Mouse (Mus musculus) midbrain, embryonic 12.5 days (tissue): ENCODE results near the gene Armh3. TPM values are rescaled to one million over a fixed set of nuclear protein-coding genes. Genes with fewer than 3 reads are reported as not detected.
"Not testable (repeated sequence)": the region's sequence is repeated elsewhere in the genome, so short reads cannot be mapped to it uniquely, and the experiment has no call there.

Experiments
- ATAC-seq: fragments of 200-750 bp; cut with Nextera tagmentation; 2 replicates; pipeline ENCODE4 v1.8.0; 2017; ENCODE audit warnings: low read depth, moderate TSS enrichment, moderate library complexity; ENCODE audit not compliant: low FRiP score
- H3K27ac ChIP-seq: fragments of 300-500 bp; sonication (generic); replicated peaks from 2 replicates; pipeline ENCODE4 v1.5.1; 2016; ENCODE audit warnings: mild to moderate bottlenecking
- H3K27me3 ChIP-seq: fragments of 300-500 bp; sonication (generic); 2 replicates; pipeline ENCODE4 v1.6.1; 2016; ENCODE audit warnings: mild to moderate bottlenecking
- H3K36me3 ChIP-seq: fragments of 300-500 bp; sonication (generic); 2 replicates; pipeline ENCODE4 v1.6.1; 2016
- H3K4me1 ChIP-seq: fragments of 300-500 bp; sonication (generic); 2 replicates; pipeline ENCODE4 v1.6.1; 2016
- H3K4me2 ChIP-seq: fragments of 300-500 bp; sonication (generic); replicated peaks from 2 replicates; pipeline ENCODE4 v1.6.1; 2016; ENCODE audit warnings: mild to moderate bottlenecking, moderate library complexity
- H3K4me3 ChIP-seq: fragments of 300-500 bp; sonication (generic); 2 replicates; pipeline ENCODE4 v1.5.1; 2016; ENCODE audit warnings: mild to moderate bottlenecking
- H3K9ac ChIP-seq: fragments of 300-500 bp; sonication (generic); replicated peaks from 2 replicates; pipeline ENCODE4 v1.6.1; 2016; ENCODE audit warnings: mild to moderate bottlenecking, moderate library complexity
- H3K9me3 ChIP-seq: fragments of 300-500 bp; sonication (generic); 2 replicates; pipeline ENCODE4 v1.6.1; 2016; ENCODE audit warnings: mild to moderate bottlenecking
- WGBS: fragments of 180-500 bp; shearing (Covaris S2); methylation state at CpG from one replicate; pipeline ENCODE4 v1.1.7; 2016; 5-methylcytosine and 5-hydroxymethylcytosine counted together
- polyA plus RNA-seq: library from polyadenylated mRNA; unstranded; fragments of >200 nt; fragmentation: Nextera tagmentation; extraction: Ambion mirVana; gene quantifications from 2 replicates; pipeline ENCODE4 v1.2.1, GENCODE M21; 2016

The Armh3 gene
- polyA plus RNA-seq, 1 experiment from 2014 or later, result 20.9 TPM

DNA sequence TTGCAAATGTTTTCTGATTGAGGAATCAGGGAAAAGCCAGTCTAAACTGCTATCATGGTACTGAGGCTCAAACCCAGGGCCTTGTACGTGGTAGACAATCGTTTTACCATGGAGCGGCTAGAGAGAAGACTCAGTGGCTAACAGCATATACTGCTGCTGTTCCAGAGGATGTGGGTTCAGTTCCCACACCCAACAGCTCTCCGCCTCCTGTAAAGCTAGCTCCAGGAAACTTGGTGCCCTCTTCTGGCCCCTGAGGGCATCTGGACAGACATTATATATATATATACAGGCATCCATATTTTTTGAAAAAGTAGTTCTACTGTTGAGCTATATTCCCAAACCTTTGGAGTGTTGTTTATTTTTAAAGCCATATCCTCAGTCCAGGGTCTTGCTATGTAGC is 190.6 kb downstream of the Armh3 start:
- Histone ChIP-seq H3K9ac (no peak overlapping the region), H3K4me1 (peaks cover 15% of the 10 kb centered on the region), H3K27ac (no peak overlapping the region), H3K4me2 (no peak overlapping the region), H3K9me3 (no peaks in the 10 kb centered on the region), H3K4me3 (no peak overlapping the region), H3K27me3 (peaks cover 17% of the 10 kb centered on the region), H3K36me3 (no peaks in the 10 kb centered on the region)
- ATAC-seq, result no peak
- WGBS, result 97% methylated on average over 4 of the region's 4 CpGs

DNA sequence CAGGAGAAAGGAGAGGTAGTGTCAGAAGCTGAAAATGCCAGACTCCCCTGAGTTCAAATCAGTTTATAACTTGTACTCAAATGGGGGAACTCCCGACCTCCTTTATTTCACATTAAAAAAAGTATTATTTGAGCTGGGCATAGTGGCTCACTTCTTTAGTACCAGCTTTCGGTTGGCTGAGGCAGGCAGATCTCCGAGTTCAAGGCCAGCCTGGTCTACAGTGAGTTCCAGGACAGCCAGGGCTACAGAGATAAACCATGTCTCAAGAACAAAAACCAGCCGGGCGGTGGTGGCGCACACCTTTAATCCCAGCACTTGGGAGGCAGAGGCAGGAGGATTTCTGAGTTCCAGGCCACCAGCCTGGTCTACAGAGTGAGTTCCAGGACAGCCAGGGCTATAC is 192.5 kb downstream of the Armh3 start:
- not testable (repeated sequence) for ATAC-seq, H3K9me3 ChIP-seq, H3K4me3 ChIP-seq, H3K27ac ChIP-seq, H3K4me1 ChIP-seq, H3K27me3 ChIP-seq, H3K9ac ChIP-seq, H3K36me3 ChIP-seq, H3K4me2 ChIP-seq
- 95% methylated on average over 6 of the region's 6 CpGs for WGBS

DNA sequence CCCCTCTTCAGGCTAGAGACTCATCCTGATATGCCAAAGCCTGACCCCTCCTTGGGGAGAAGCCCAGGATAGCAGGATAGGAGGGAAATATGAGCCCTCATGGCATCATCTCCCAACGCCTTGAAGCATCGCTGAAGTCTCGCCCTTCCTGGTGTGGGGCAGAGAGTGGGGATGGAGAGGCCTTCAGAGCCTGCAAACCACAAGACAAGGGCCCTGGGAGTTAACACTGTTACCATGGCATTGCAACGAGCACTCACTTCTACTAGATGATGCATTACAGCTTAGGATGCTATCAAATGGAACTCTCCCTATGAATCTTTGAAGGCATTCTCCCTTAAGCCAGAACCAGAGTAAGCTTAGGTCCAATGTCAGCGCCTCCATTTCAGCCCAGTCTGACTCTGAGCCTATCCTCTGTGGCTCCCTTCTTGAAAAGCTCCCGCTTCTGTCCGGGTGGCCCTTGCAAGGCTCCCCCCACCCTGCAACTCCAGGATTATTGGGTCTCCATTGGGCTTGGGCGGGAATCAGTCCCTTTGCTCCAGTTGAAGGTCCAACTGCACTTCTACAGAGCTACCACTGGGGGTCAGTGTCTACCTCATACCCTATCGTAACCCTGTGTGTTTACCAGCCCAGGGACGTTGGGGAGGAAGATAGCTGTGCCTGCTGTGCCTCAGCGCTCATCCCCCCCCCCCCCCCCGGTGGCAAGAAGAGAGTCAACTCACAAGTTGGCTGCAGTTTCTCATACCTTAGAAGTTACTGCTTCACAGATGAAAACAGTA is 193.5 kb downstream of the Armh3 start:
- Histone ChIP-seq H3K27ac (no peak overlapping the region), H3K4me2 (peak overlapping the region; percentile 21; the same call in 1 of the 2 replicates), H3K9ac (no peak overlapping the region), H3K27me3 (peaks cover 5% of the 10 kb centered on the region), H3K4me1 (peaks cover 5% of the 10 kb centered on the region; the same call in 1 of the 2 replicates), H3K36me3 (no peaks in the 10 kb centered on the region), H3K9me3 (no peaks in the 10 kb centered on the region), H3K4me3 (no peak overlapping the region)
- peak; percentile 41; the same call in 1 of the 2 replicates for ATAC-seq
- WGBS, result 25% methylated on average over 12 of the region's 12 CpGs

DNA sequence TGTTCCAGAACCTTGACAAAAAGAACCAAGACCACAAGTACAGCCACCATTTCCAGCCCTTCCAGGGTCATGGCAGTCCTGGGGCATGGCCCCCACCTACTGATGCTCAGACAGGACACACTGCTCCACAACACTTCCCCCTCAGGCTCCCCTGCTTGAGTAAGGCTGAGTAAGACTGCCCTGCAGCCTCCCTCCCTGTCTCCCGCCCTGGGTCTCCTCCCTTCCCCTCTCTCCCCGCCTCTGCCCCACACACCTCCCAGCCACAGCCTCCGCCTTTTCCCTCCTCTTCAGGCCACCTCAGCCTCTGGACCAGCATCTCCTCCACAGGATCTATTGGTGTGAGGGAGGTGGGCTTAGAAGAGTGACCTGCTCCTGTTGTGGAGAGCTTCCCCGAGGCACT is 194.9 kb downstream of the Armh3 start:
- ATAC-seq, result no peak
- Histone ChIP-seq H3K4me1 (peaks cover 5% of the 10 kb centered on the region; the same call in 1 of the 2 replicates), H3K4me2 (no peak overlapping the region), H3K27ac (no peak overlapping the region), H3K27me3 (peaks cover 5% of the 10 kb centered on the region), H3K36me3 (no peaks in the 10 kb centered on the region), H3K4me3 (no peak overlapping the region), H3K9me3 (no peaks in the 10 kb centered on the region), H3K9ac (peak overlapping the region; percentile 31; the same call in 1 of the 2 replicates)
- WGBS, result 30% methylated on average over 4 of the region's 4 CpGs

DNA sequence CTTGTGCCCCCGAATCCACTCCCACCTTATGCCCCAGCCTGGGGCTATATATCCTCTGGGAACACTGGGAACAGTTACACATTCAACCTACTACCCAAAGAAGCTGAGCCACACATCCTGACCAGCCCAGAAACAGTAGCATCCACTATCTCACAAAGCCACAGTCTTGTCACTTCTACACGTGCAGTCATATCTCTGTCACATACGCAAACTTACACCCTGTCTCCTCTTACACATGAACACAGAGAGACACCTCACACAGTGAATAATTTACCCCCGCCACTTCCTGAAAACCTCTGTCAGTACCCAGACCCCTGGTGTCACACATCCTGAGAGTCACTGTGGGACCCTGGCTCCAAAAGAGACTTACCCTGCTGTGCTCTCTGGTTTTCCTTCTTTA is 195.6 kb downstream of the Armh3 start:
- Histone ChIP-seq H3K36me3 (no peaks in the 10 kb centered on the region), H3K27me3 (peaks cover 5% of the 10 kb centered on the region), H3K9ac (no peak overlapping the region), H3K4me3 (no peak overlapping the region), H3K4me1 (peaks cover 5% of the 10 kb centered on the region; the same call in 1 of the 2 replicates), H3K4me2 (no peak overlapping the region), H3K9me3 (no peaks in the 10 kb centered on the region), H3K27ac (no peak overlapping the region)
- WGBS, result 82% methylated on average over 4 of the region's 4 CpGs
- no peak for ATAC-seq

DNA sequence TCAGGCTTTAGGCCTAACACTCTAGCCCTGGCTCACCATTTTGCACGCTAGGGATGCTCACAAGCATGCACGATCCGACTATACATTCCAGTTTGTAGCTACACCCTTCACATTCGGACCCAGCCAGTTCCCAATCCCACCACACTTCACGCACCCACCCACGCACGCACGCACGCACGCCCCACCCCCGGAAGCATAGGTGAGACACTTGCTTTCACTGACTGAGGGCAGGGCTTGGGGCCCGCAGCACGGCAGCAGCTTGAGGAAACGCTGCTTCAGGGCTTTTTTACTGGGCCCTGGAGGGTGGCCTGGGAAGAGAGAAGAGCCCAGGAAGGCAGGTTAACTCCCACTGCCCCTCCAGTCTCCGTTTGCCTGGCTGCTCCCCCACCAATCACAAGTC is 201.4 kb downstream of the Armh3 start:
- H3K27ac ChIP-seq, result no peak overlapping the region
- WGBS, result 77% methylated on average over 15 of the region's 15 CpGs
- ATAC-seq, result no peak
- no peaks in the 10 kb centered on the region for H3K36me3 ChIP-seq
- H3K4me2 ChIP-seq, result no peak overlapping the region
- H3K9ac ChIP-seq, result no peak overlapping the region
- H3K27me3 ChIP-seq, result peaks cover 6% of the 10 kb centered on the region; the same call in 1 of the 2 replicates
- no peak overlapping the region for H3K4me3 ChIP-seq
- H3K4me1 ChIP-seq, result peaks cover 11% of the 10 kb centered on the region
- H3K9me3 ChIP-seq, result no peaks in the 10 kb centered on the region

DNA sequence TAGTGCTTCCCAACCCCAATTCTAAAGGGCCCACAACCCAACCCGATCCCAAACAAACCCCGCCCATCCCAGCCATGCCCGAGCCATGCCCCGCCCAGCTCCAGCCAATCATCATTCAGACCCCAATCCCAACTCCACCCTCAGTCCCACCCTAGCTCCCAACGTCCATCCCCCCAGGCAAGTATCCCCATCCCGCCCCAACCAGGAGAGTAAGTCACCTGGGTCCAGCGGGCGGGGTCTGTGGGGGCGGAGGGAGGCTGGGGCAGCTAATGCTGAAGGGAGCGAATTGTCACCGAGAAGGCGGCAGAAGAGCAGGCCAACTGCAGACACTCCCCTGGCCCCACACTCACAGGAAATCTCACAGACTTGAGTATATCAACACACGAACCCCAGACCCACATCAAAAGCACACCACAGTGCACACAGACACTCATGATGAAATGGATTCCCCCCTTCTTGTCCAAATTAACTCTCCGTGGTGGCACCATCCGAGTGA is 202.2 kb downstream of the Armh3 start:
- H3K9ac ChIP-seq, result no peak overlapping the region
- no peaks in the 10 kb centered on the region for H3K9me3 ChIP-seq
- H3K4me1 ChIP-seq, result peaks cover 11% of the 10 kb centered on the region
- 9% methylated on average over 15 of the region's 15 CpGs for WGBS
- peak overlapping the region; percentile 48 for H3K4me2 ChIP-seq
- H3K4me3 ChIP-seq, result peak overlapping the region; percentile 23
- no peak for ATAC-seq
- no peak overlapping the region for H3K27ac ChIP-seq
- H3K27me3 ChIP-seq, result peaks cover 6% of the 10 kb centered on the region; the same call in 1 of the 2 replicates
- H3K36me3 ChIP-seq, result no peaks in the 10 kb centered on the region

DNA sequence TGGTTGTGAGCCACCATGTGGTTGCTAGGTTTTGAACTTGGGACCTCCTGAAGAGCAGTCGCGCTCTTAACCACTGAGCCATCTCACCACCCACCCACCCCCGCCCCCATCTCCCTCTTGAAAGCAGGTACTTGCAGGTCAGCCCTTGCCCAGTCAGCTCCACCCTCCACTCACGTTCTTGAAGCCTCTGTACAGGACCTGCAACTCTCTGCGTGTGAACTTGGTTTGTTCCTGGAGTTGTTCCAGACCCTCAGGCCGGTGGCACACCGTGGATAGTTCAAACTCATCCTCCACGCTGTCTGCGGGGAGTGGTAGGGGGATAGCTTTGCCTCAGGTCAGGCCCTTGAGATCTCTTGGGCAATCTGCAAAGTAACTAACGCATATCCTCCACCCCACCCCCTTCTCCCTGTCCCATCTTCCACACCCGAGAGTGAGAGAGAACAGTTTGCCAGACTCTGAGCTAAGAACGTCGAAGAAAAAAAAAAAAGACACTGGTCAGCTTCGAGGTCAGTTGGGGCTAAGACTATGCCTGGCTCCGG is 202.8 kb downstream of the Armh3 start:
- H3K27me3 ChIP-seq, result peaks cover 6% of the 10 kb centered on the region; the same call in 1 of the 2 replicates
- no peaks in the 10 kb centered on the region for H3K36me3 ChIP-seq
- 31% methylated on average over 15 of the region's 15 CpGs for WGBS
- no peak for ATAC-seq
- no peaks in the 10 kb centered on the region for H3K9me3 ChIP-seq
- no peak overlapping the region for H3K4me3 ChIP-seq
- peak overlapping the region; percentile 48 for H3K4me2 ChIP-seq
- no peak overlapping the region for H3K9ac ChIP-seq
- H3K4me1 ChIP-seq, result peaks cover 11% of the 10 kb centered on the region
- no peak overlapping the region for H3K27ac ChIP-seq

DNA sequence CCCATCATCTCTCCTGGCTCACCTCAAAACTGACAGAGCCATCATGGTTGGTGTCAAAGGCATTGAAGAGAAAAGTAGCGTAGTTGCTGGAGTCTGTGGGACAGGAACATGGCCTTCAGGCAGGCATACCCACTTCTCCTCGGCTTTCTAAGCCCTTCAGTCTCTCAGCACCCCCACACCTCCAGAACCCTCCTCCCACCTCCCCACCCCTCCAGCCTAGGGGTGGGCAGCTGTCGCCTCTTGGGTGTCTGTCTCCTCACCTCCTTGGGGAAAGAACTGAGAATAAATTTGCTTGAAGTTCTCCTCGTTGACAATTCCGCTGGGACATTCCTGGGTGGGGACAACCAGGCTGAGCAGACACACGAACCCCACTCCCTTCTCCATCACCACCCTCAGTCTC is 203.6 kb downstream of the Armh3 start:
- 84% methylated on average over 6 of the region's 6 CpGs for WGBS
- no peaks in the 10 kb centered on the region for H3K9me3 ChIP-seq
- H3K9ac ChIP-seq, result no peak overlapping the region
- H3K4me2 ChIP-seq, result no peak overlapping the region
- H3K4me1 ChIP-seq, result peaks cover 11% of the 10 kb centered on the region
- H3K36me3 ChIP-seq, result no peaks in the 10 kb centered on the region
- ATAC-seq, result no peak
- H3K27me3 ChIP-seq, result peaks cover 6% of the 10 kb centered on the region; the same call in 1 of the 2 replicates
- H3K4me3 ChIP-seq, result no peak overlapping the region
- no peak overlapping the region for H3K27ac ChIP-seq

DNA sequence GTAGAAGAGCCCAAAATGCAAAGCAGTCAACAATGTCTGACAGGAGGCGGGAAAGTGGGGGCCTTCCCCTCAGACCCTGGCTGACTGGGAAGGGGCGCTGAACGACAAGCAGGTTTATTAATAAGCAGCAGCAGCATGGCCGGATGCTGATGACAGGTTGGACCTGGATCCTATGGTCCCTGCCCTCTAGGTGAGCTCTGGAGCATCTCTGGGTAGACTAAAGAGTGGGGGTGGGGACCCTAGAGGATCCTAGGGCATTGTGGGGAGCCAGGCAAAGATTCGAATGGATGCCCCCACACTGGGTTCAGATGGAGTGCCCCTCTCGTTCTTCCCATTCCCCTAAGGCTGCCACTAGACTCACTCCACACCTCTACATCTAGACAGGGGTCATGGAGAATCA is 205.9 kb downstream of the Armh3 start:
- Histone ChIP-seq H3K36me3 (no peaks in the 10 kb centered on the region), H3K27ac (no peak overlapping the region), H3K4me2 (no peak overlapping the region), H3K9ac (no peak overlapping the region), H3K4me3 (no peak overlapping the region), H3K4me1 (peaks cover 11% of the 10 kb centered on the region), H3K9me3 (no peaks in the 10 kb centered on the region), H3K27me3 (peaks cover 6% of the 10 kb centered on the region; the same call in 1 of the 2 replicates)
- 88% methylated on average over 6 of the region's 6 CpGs for WGBS
- no peak for ATAC-seq

DNA sequence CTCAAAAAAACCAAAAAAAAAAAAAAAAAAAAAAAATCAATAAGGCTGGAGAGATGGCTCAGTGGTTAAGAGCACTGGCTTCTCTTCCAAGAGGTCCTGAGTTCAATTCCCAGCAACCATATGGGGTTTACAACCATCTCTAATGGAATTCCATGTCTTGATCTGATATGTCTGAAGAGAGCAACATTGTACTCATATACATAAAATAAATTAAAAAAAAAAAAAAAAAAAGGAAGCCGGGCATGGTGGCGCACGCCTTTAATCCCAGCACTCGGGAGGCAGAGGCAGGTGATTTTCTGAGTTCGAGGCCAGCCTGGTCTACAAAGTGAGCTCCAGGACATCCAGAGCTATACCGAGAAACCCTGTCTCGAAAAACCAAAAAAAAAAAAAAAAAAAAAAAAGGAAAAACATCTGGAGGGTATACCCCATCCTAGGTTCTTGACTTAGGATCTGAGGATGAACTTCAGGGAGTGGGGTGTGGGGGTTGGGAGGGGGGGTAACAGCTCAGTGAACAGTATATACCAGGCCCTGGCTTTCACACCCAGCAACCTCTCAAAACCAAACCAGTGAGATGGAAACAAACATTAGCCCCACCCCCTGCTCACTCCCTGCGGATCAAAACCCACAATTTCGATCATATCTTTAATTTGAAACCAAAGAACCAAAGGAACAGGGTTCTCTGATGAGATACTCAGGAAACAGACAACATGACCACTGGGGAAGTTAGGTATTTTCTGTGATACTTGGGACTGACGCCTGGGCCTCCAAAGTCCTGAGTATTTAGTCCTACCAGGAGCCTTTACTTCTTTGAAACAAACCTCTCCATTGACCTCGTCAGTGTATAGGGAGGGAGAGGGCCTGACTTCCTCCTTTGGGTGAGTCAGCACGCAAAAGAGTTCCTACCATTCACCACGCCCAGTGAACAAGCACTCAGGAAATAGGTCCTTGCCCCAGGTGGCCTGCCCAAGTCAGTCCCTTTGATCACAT is 208.1 kb downstream of the Armh3 start:
- ATAC-seq, result no peak
- no peak overlapping the region for H3K27ac ChIP-seq
- no peak overlapping the region for H3K9ac ChIP-seq
- H3K4me2 ChIP-seq, result no peak overlapping the region
- H3K4me3 ChIP-seq, result no peak overlapping the region
- no peaks in the 10 kb centered on the region for H3K36me3 ChIP-seq
- H3K27me3 ChIP-seq, result peaks cover 6% of the 10 kb centered on the region; the same call in 1 of the 2 replicates
- no peaks in the 10 kb centered on the region for H3K9me3 ChIP-seq
- peaks cover 4% of the 10 kb centered on the region; the same call in 1 of the 2 replicates for H3K4me1 ChIP-seq
- 78% methylated on average over 13 of the region's 13 CpGs for WGBS
